Mouse (Mus musculus) right cerebral cortex, adult 2 months (tissue): Measurements from ENCODE around the gene Prss16.
A peak's percentile ranks its signal among the peaks of the same experiment; 100 is the strongest.

Source experiments
- DNase-seq, 2 experiments: peaks; one replicate each; pipeline ENCODE4 v3.0.0; 2021 to 2022; ENCODE audit warnings: low spot score in 2 of 2

The Prss16 gene

GRCm38 (mm10) chr13:21974221-21974725 lies 35.3 kb downstream of the Prss16 start:
- DNase-seq, result peak; percentile 90 to 93

GRCm38 (mm10) chr13:21971641-21972040 lies 37.9 kb downstream of the Prss16 start:
- DNase-seq, result peak in 1 of 2 experiments; percentile 8

- DNase-seq, result no peak
Measured at GRCm38 (mm10) chr13:21969816-21970215, 39.7 kb downstream of the Prss16 start.

- no peak for DNase-seq
Measured at GRCm38 (mm10) chr13:21969269-21969668, 40.3 kb downstream of the Prss16 start.
